Mouse (Mus musculus): Measurements from ENCODE around the gene Tmem255b. TPM values are rescaled to one million over a fixed set of nuclear protein-coding genes. Genes with fewer than 3 reads are reported as not detected.

Gene Tmem255b
- polyA plus RNA-seq, 1 experiment, result 4.1 TPM

- DNase-seq (ENCODE audit: low read depth, low spot score), result no peak
- WGBS, result 81% methylated on average over 6 of the region's 6 CpGs
Observed at GRCm38 (mm10) chr8:13517284-13517781, 82.3 kb downstream of the Tmem255b start.

Other genes with a start within 250 kb of the Tmem255b start
- 67.3 and 69.4 TPM in 2 replicates for gene Grtp1, start 234.6 kb upstream of the Tmem255b start, polyA plus RNA-seq (2012; rRNA removed)
- not detected in 2 replicates for gene Adprhl1, start 181.0 kb upstream of the Tmem255b start, polyA plus RNA-seq (2012; rRNA removed)
- 14.9 and 15.9 TPM in 2 replicates for gene Dcun1d2, start 147.1 kb upstream of the Tmem255b start, polyA plus RNA-seq (2012; rRNA removed)
- gene Tmco3, start 147.0 kb upstream of the Tmem255b start, polyA plus RNA-seq (2012; rRNA removed), result 39.8 and 60.8 TPM in 2 replicates
- 58.4 and 70.1 TPM in 2 replicates for gene Tfdp1, start 96.4 kb upstream of the Tmem255b start, polyA plus RNA-seq (2012; rRNA removed)
- 0.23 and 0.52 TPM in 2 replicates for gene Atp4b, start 38.4 kb upstream of the Tmem255b start, polyA plus RNA-seq (2012; rRNA removed)
- not detected in 2 replicates for gene Grk1, start 30.1 kb upstream of the Tmem255b start, polyA plus RNA-seq (2012; rRNA removed)
- 57.5 and 77.3 TPM in 2 replicates for gene Gas6, start 59.3 kb downstream of the Tmem255b start, polyA plus RNA-seq (2012; rRNA removed)
- 0.07 TPM in 1 of 2 replicates, not detected in the other for gene 1700029H14Rik, start 127.3 kb downstream of the Tmem255b start, polyA plus RNA-seq (2012; rRNA removed)
- 20.5 and 24.6 TPM in 2 replicates for gene Rasa3, start 242.4 kb downstream of the Tmem255b start, polyA plus RNA-seq (2012; rRNA removed)